Mouse (Mus musculus) neural tube, embryonic 12.5 days (tissue): ENCODE measurements around the gene Srp68. TPM values are rescaled to one million over a fixed set of nuclear protein-coding genes. Genes with fewer than 3 reads are reported as not detected.
A peak's percentile ranks its signal among the peaks of the same experiment; 100 is the strongest.

ENCODE experiments used
- ATAC-seq: fragments of 200-750 bp; cut with Nextera tagmentation; 2 replicates; pipeline ENCODE4 v1.8.0; 2017; ENCODE audit warnings: low read depth, mild to moderate bottlenecking, moderate TSS enrichment, moderate library complexity; ENCODE audit not compliant: low FRiP score
- H3K27ac ChIP-seq: fragments of 300-500 bp; sonication (generic); 2 replicates; pipeline ENCODE4 v1.5.1; 2016
- H3K27me3 ChIP-seq: fragments of 300-500 bp; sonication (generic); replicated peaks from 2 replicates; pipeline ENCODE4 v1.6.1; 2016; ENCODE audit warnings: mild to moderate bottlenecking
- H3K36me3 ChIP-seq: fragments of 300-500 bp; sonication (generic); 2 replicates; pipeline ENCODE4 v1.6.1; 2016; ENCODE audit warnings: mild to moderate bottlenecking
- H3K4me1 ChIP-seq: fragments of 300-500 bp; sonication (generic); 2 replicates; pipeline ENCODE4 v1.6.1; 2016
- H3K4me2 ChIP-seq: fragments of 300-500 bp; sonication (generic); replicated peaks from 2 replicates; pipeline ENCODE4 v1.6.1; 2016; ENCODE audit warnings: mild to moderate bottlenecking
- H3K4me3 ChIP-seq: fragments of 300-500 bp; sonication (generic); 2 replicates; pipeline ENCODE4 v1.5.1; 2016
- H3K9ac ChIP-seq: fragments of 300-500 bp; sonication (generic); 2 replicates; pipeline ENCODE4 v1.6.1; 2016; ENCODE audit warnings: mild to moderate bottlenecking
- H3K9me3 ChIP-seq: fragments of 300-500 bp; sonication (generic); 2 replicates; pipeline ENCODE4 v1.6.1; 2016; ENCODE audit warnings: mild to moderate bottlenecking
- WGBS: fragments of 180-500 bp; shearing (Covaris S2); methylation state at CpG from one replicate; pipeline ENCODE4 v1.1.7; 2016; 5-methylcytosine and 5-hydroxymethylcytosine counted together
- polyA plus RNA-seq: library from polyadenylated mRNA; unstranded; fragments of >200 nt; fragmentation: Nextera tagmentation; extraction: Ambion mirVana; gene quantifications from 2 replicates; pipeline ENCODE4 v1.2.1, GENCODE M21; 2016

The Srp68 gene
- polyA plus RNA-seq, 1 experiment from 2014 or later: 88.4 TPM

DNA sequence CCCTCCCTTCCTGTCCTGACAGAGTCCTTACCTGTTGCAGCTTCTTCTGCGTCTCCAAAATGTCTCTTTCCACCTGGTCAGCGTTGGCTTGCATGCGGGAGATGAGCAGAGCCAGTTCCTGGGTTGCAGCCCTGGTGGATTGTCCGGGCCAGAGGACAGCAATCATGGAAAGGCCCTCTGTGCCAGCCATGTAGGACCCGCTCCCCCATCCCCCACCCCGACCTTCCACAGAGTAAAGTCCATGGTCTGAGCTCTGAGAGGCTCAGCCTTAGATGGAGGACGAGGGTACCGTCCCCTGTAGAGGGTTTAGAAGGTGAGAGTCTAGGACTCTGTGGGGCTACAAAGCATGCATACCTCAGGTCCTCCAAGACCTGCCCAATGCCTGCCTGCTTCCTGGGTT is 39.1 kb downstream of the Srp68 start:
- Histone ChIP-seq H3K4me1 (peaks cover 7% of the 10 kb centered on the region), H3K9me3 (no peaks in the 10 kb centered on the region), H3K4me3 (no peak overlapping the region), H3K9ac (no peak overlapping the region), H3K4me2 (no peak overlapping the region), H3K36me3 (no peaks in the 10 kb centered on the region), H3K27me3 (peaks cover 31% of the 10 kb centered on the region), H3K27ac (no peak overlapping the region)
- 92% methylated on average over 8 of the region's 8 CpGs for WGBS
- ATAC-seq: no peak

DNA sequence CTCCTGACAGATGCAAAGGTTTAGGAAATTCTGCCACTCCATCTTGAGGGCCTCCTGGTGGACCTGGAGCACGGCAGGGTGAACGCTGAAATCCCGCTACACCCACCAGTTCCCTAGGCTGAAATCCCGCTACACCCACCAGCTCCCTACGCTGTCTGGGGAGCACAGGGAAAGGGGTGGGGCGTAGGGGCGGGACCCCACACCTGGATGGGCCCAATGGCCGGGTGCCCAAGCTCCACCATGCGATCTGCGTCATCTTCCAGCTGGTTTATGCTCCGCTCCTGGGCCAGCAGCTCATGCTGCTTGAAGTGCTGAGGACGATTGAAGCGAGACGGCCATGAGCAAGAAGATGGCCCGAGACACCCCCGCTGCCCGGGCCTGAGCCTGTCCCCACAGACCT is 41.6 kb downstream of the Srp68 start:
- Histone ChIP-seq H3K9ac (0 out of 2 replicates have a peak overlapping the region, but pooled peaks have one; percentile 17), H3K4me1 (no peaks in the 10 kb centered on the region), H3K4me3 (no peak overlapping the region), H3K4me2 (peak overlapping the region; percentile 16; the same call in 1 of the 2 replicates), H3K27me3 (peaks cover 24% of the 10 kb centered on the region), H3K27ac (no peak overlapping the region), H3K9me3 (no peaks in the 10 kb centered on the region), H3K36me3 (no peaks in the 10 kb centered on the region)
- 25% methylated on average over 17 of the region's 17 CpGs for WGBS
- no peak for ATAC-seq

DNA sequence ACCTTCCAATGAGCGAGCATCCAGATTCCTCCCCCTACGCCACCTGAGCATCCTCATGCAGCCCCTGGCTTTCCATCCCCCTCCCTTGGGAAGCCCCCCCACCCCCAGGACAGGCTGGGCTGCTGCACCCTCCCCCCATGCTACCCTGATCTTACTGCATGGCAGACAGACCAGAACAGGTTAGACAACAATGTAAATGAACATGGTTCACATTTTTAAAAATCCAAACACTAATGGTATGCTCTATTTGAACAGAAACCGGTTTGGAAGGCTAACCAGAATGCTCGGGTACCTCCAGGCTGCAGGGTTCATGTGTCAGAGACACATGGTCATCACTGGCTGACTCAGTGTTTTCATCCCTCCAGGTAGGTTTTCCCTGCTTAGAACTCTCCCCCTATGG is 45.3 kb downstream of the Srp68 start:
- H3K27ac ChIP-seq: no peak overlapping the region
- H3K9ac ChIP-seq: no peak overlapping the region
- peaks cover 33% of the 10 kb centered on the region for H3K27me3 ChIP-seq
- no peaks in the 10 kb centered on the region for H3K36me3 ChIP-seq
- ATAC-seq: no peak
- no peak overlapping the region for H3K4me2 ChIP-seq
- no peaks in the 10 kb centered on the region for H3K4me1 ChIP-seq
- no peaks in the 10 kb centered on the region for H3K9me3 ChIP-seq
- WGBS: 77% methylated on average over 4 of the region's 4 CpGs
- no peak overlapping the region for H3K4me3 ChIP-seq

DNA sequence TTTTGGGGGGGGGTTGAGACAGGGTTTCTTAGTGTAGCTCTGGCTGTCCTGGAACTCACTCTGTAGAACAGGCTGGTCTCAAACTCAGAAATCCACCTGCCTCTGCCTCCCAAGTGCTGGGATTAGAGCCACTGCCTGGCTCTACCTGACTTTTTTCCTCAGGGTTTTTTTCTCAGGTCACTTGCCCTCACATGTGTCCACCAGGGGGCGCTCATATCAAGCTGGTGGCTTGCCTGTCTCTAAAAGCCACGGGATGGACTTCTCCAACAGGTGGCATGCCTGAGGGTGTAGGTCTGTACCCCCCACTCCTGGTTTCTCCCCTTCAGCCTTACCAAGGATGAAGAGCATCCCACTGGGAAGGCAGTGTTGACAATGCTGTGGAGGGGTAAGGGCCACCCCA is 47.6 kb downstream of the Srp68 start:
- H3K27me3 ChIP-seq: peaks cover 47% of the 10 kb centered on the region
- no peaks in the 10 kb centered on the region; the same call in 1 of the 2 replicates for H3K9me3 ChIP-seq
- ATAC-seq: no peak
- peaks cover 11% of the 10 kb centered on the region for H3K4me1 ChIP-seq
- H3K4me2 ChIP-seq: no peak overlapping the region
- WGBS: 3% methylated on average over 2 of the region's 2 CpGs
- no peak overlapping the region for H3K4me3 ChIP-seq
- no peak overlapping the region for H3K27ac ChIP-seq
- H3K9ac ChIP-seq: no peak overlapping the region
- no peaks in the 10 kb centered on the region for H3K36me3 ChIP-seq

DNA sequence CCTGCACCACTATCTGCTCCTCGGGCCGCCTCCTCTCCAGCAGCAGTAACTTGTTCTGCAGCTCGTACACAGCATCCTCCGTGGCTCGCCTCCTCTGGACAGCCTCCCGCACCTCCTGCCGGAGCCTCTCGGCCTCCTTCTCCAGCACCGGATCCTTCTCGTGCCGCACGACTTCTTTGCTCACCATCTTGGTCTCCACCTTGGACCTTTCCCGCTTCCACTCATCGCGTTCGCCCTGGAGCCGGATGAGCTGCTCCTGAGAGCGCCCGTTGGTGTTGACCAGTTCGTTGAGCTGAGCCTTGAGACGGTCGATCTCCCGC is 51.3 kb downstream of the Srp68 start:
- Histone ChIP-seq H3K9ac (0 out of 2 replicates have a peak overlapping the region, but pooled peaks have one; percentile 38), H3K4me1 (peaks cover 25% of the 10 kb centered on the region), H3K27ac (no peak overlapping the region), H3K9me3 (no peaks in the 10 kb centered on the region; the same call in 1 of the 2 replicates), H3K27me3 (peaks cover 52% of the 10 kb centered on the region), H3K4me2 (peak overlapping the region; percentile 57), H3K36me3 (no peaks in the 10 kb centered on the region), H3K4me3 (peak overlapping the region; percentile 26)
- ATAC-seq: no peak
- WGBS: 14% methylated on average over 23 of the region's 23 CpGs

DNA sequence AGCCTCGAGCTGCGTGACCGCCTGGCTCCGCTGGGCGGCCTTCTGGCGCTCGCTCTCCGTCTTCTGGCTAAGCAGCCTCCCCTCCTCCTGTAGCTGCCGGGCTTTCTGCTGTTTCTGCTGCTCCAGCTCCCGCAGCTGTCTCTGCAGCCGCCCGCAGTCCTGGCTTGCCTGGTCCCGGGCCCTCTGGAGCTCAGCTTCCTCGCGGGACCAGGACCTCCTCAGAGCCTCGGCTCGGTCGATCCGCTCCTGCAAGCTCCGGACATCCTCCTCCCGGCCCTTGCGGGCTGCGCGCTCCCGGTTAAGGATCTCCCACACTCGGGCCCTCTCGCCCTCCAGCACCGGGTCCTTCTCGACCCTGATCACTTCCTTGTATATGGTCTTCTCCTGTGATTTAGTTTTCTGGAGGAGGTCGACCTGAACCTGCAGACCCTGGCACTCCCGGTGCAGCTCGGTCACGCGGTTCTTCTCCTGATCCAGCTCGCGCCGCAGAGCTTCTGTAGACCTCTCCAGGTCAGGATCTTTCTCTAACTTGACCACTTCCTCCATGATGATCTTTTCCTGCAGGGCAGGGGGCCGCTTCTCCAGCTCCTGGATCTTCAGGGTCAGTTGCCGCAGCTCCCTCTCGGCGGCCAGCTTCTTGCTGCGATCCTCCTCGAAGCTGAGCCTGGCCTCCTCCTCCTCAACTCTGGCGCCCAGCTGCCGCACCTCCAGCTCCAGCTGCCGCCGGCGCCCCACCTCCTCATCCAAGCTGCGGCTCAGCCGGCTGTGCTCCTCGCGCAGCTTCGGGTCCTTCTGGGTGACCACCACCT is 51.9 kb downstream of the Srp68 start:
- Histone ChIP-seq H3K4me3 (peak overlapping the region; percentile 26), H3K9ac (0 out of 2 replicates have a peak overlapping the region, but pooled peaks have one; percentile 38), H3K4me2 (peak overlapping the region; percentile 57), H3K36me3 (no peaks in the 10 kb centered on the region), H3K4me1 (peaks cover 25% of the 10 kb centered on the region), H3K27me3 (peaks cover 52% of the 10 kb centered on the region), H3K27ac (no peak overlapping the region), H3K9me3 (no peaks in the 10 kb centered on the region; the same call in 1 of the 2 replicates)
- 13% methylated on average over 53 of the region's 53 CpGs for WGBS
- no peak for ATAC-seq

DNA sequence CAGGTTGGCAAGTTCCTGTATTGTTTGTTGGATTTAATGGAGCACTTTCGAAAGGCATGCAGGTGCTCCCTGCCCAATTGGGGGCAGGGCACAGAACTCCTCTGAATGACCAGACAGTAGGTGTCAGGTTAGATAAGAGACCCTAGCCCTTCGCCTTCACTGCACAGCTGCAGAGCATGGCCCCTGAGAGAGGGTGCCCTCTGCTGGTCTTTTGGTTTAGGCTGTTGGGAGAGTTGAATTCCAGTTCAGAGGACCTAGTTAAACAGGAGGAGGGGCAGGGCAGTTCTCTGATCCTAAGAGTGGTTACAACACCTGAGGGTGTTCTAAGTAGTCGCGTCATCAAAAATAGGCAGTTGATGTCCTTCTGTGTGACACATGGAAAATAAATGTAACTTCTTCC is 54.1 kb downstream of the Srp68 start:
- peaks cover 25% of the 10 kb centered on the region for H3K4me1 ChIP-seq
- no peaks in the 10 kb centered on the region; the same call in 1 of the 2 replicates for H3K9me3 ChIP-seq
- WGBS: 28% methylated on average over 4 of the region's 4 CpGs
- H3K4me3 ChIP-seq: no peak overlapping the region
- no peak overlapping the region for H3K9ac ChIP-seq
- H3K27me3 ChIP-seq: peaks cover 45% of the 10 kb centered on the region
- no peak for ATAC-seq
- no peak overlapping the region for H3K27ac ChIP-seq
- H3K4me2 ChIP-seq: no peak overlapping the region
- H3K36me3 ChIP-seq: 0 out of 2 replicates have a peak, but pooled peaks cover 5% of the 10 kb centered on the region

DNA sequence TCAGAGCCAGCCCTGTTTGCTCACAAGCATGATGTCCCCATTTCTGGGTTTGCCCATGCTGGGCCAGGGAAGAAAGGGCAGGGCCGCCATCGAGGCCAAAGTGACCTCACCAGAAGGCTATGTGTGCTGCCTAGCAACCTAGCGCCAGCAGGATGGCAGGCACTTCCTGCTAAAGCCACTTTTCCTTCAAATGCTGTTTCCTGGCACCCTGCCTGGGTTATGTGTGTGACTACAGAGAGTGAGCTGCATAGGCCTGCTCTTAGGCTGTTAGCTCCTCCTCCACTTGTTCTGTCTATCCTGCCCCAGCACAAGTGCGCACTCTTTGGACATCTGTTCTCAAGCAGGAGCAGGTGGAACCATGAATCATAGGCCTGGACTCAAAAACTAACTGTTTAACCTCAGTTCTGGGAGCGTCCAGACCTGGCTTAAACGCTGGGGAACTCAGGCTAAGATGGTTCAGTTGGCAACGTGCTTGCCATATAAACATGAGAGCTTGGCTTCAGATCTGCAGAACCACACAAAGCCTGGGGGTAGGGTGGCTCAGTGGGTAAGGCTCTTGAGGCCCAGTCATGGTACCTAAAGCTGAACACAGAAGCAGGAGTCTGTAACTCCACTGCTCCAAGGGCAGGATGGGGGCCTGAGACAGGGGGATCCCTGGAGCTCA is 55.1 kb downstream of the Srp68 start:
- H3K36me3 ChIP-seq: 0 out of 2 replicates have a peak, but pooled peaks cover 6% of the 10 kb centered on the region
- ATAC-seq: peak; percentile 65; the same call in 1 of the 2 replicates
- peaks cover 25% of the 10 kb centered on the region for H3K4me1 ChIP-seq
- 50% methylated on average over 7 of the region's 7 CpGs for WGBS
- no peak overlapping the region for H3K9ac ChIP-seq
- no peak overlapping the region for H3K4me3 ChIP-seq
- no peaks in the 10 kb centered on the region; the same call in 1 of the 2 replicates for H3K9me3 ChIP-seq
- no peak overlapping the region for H3K4me2 ChIP-seq
- no peak overlapping the region for H3K27ac ChIP-seq
- peaks cover 36% of the 10 kb centered on the region for H3K27me3 ChIP-seq

DNA sequence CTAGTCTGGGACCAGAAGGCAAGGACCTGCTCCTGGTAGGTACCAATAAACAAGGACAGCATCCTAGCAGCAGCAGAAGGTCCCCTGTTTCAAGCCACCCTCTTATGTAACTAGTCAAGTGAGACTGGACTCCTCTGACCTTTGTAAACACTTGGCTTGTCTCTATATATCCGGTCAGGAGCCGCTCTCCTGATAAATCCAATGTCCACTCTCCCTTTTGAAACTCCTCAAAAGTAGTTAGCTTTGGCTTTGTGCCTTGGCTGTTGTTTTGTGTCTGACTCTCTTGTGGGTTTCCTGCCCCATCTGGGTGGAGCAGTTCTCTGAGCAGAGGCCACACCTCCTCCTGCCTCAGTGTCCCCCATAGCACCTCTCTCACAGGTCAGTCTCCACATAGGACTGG is 55.8 kb downstream of the Srp68 start:
- Histone ChIP-seq H3K9ac (no peak overlapping the region), H3K4me3 (no peak overlapping the region), H3K27ac (no peak overlapping the region), H3K4me2 (no peak overlapping the region), H3K9me3 (no peaks in the 10 kb centered on the region; the same call in 1 of the 2 replicates), H3K27me3 (peaks cover 30% of the 10 kb centered on the region), H3K4me1 (peaks cover 25% of the 10 kb centered on the region), H3K36me3 (0 out of 2 replicates have a peak, but pooled peaks cover 6% of the 10 kb centered on the region)
- 0 out of 2 replicates have a peak, but pooled peaks have one; percentile 21 for ATAC-seq
- 93% methylated on average over 2 of the region's 2 CpGs for WGBS

DNA sequence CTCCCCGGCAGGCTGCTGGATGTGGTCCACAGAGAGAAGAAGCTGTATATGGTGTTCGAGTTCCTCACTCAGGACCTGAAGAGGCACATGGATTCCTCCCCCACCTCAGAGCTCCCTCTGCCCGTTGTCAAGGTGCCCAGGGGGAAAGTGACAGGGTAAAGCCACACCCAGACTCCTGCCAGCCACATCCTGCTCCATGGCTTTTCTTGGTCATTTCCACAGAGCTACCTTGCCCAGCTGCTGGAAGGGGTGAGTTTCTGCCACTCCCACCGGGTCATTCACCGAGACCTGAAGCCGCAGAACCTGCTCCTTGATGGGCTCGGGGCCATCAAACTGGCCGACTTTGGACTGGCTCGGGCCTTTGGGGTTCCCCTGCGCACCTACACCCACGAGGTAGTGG is 57.5 kb downstream of the Srp68 start:
- Histone ChIP-seq H3K4me2 (no peak overlapping the region), H3K27me3 (peaks cover 13% of the 10 kb centered on the region), H3K9ac (no peak overlapping the region), H3K27ac (no peak overlapping the region), H3K9me3 (no peaks in the 10 kb centered on the region), H3K36me3 (peaks cover 12% of the 10 kb centered on the region; the same call in 1 of the 2 replicates), H3K4me3 (no peak overlapping the region), H3K4me1 (peaks cover 14% of the 10 kb centered on the region)
- WGBS: 85% methylated on average over 11 of the region's 11 CpGs
- no peak for ATAC-seq

DNA sequence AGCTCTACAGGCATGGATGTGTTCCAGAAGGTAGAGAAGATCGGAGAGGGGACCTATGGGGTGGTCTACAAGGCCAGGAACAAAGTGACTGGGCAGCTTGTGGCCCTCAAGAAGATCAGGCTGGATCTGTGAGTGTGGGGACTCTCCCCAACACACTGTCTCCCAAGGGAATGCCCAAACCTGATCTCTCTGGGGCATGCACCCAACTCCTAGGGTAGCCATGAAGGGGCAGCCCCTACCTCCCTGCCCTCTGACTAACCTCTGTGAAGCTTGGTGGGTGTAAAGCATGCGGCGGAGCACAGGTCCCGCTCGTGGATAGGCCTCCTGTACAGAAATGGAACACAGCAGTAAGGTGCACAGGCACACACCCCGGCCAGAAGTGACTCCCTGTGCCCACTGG is 58.0 kb downstream of the Srp68 start:
- H3K36me3 ChIP-seq: peaks cover 13% of the 10 kb centered on the region; the same call in 1 of the 2 replicates

DNA sequence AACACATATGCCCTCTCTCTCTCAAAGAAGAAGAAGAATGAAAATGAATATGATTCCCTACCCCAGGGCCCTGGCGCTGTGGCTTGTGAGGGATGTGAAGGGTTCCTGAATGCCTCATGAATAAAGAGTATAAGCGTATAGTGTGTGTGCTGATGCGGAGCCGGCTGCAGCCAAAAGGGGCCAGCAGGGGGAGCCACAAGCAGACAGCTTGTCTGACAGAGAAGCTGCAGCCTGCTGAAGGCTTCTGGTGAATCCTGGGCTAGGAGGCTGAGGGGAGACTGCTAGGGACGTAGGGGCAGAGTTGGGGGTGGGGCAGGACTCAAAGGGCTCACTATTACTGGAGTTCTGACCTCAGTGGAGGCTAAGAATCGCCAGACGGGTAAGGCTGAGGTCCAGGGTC is 58.8 kb downstream of the Srp68 start:
- H3K9ac ChIP-seq: no peak overlapping the region
- H3K4me1 ChIP-seq: peaks cover 14% of the 10 kb centered on the region
- WGBS: 79% methylated on average over 7 of the region's 7 CpGs
- no peak overlapping the region for H3K4me3 ChIP-seq
- no peak overlapping the region for H3K4me2 ChIP-seq
- H3K36me3 ChIP-seq: peaks cover 13% of the 10 kb centered on the region; the same call in 1 of the 2 replicates
- no peaks in the 10 kb centered on the region for H3K27me3 ChIP-seq
- H3K27ac ChIP-seq: no peak overlapping the region
- no peaks in the 10 kb centered on the region for H3K9me3 ChIP-seq
- ATAC-seq: no peak

More for the DNA sequence above, 58.0 kb downstream of the Srp68 start:
- Histone ChIP-seq H3K4me1 (peaks cover 14% of the 10 kb centered on the region), H3K4me2 (no peak overlapping the region), H3K4me3 (no peak overlapping the region), H3K9me3 (no peaks in the 10 kb centered on the region), H3K27me3 (peaks cover 7% of the 10 kb centered on the region), H3K9ac (no peak overlapping the region), H3K27ac (no peak overlapping the region)
- no peak for ATAC-seq
- 94% methylated on average over 6 of the region's 6 CpGs for WGBS
